Mouse (Mus musculus) liver, adult (tissue): ENCODE measurements around the gene Vps37d.
"Not testable (repeated sequence)": the region's sequence is repeated elsewhere in the genome, so short reads cannot be mapped to it uniquely, and the experiment has no call there.

Experiments used
- GATA4 ChIP-seq: IDR thresholded peaks from 2 replicates; pipeline ENCODE4 v1.6.1; 2014; ENCODE audit warnings: mild to moderate bottlenecking, low read length; ENCODE audit not compliant: insufficient replicate concordance

Gene Vps37d

GRCm38 (mm10) chr5:135086871-135087270, 8.8 kb upstream of the Vps37d start:
- no peak for TF ChIP-seq GATA4

DNA sequence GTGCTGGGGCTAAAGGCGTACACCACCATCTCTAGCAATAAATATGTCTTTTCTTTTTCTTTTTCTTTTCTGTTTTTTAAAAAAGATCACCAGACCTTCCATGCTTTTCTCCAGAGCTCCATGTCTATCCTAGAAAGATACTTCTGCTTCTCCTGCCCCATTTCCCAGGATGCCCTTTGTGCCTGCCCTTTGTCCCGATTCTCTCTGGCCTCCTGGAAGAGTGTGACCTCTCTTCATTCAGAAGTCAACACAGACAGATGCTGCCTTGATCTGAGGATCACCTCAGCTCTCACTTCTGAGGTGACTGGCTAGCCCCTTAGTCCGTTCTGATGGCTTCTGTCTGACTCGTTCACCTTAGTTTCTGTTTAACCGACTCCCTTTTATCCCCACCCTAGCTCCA, 2.5 kb upstream of the Vps37d start:
- no peak for TF ChIP-seq GATA4

DNA sequence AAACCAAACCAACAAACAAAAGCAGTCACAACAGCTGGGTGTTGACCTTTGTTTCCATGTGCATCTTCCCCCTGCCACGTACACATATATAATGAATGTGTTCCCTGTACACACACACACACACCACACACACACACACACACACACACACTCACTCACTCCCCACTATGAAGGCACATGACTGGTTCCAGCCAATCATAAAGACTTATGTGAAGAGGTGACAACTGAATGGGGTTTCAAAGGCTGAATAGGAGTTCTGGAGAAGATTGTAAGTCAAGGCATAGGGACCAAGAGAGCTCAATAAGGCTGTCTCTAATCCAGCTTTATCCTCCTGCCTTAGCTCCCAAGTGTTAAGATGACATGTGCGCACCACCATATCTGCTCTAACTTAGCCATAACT, 1.5 kb upstream of the Vps37d start:
- TF ChIP-seq GATA4: no peak

- no peak for TF ChIP-seq GATA4
These were observed 380 bp upstream of the Vps37d start for GRCm38 (mm10) chr5:135078482-135078810.

GRCm38 (mm10) chr5:135076931-135077505, 1.0 kb downstream of the Vps37d start:
- no peak for TF ChIP-seq GATA4

GRCm38 (mm10) chr5:135076368-135076767, 1.7 kb downstream of the Vps37d start:
- no peak for TF ChIP-seq GATA4

DNA sequence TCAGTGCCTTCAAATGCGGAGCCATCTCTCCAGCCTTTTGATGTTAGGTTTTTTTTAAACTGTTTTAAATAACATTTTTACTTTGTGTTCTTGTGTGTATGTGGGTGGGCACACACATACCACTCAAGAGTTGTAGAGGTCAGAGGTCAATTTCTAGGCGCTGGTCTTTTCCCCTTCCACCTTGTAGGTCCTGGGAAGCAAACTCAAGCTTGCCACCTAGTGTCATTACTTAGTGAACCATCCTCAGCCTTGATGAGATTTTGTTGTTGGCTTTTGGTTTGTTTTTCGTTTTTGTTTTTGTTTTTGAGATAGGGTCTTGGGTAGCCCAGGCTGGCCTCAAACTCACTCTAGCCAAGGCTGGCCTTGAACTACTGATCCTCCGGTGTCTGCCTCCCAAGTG, 2.4 kb downstream of the Vps37d start:
- TF ChIP-seq GATA4: no peak

GRCm38 (mm10) chr5:135073349-135074150, 4.5 kb downstream of the Vps37d start:
- TF ChIP-seq GATA4: no peak

- no peak for TF ChIP-seq GATA4
These were observed 5.3 kb downstream of the Vps37d start for GRCm38 (mm10) chr5:135072720-135073119.

GRCm38 (mm10) chr5:135072061-135072460, 6.0 kb downstream of the Vps37d start:
- TF ChIP-seq GATA4: no peak

- no peak for TF ChIP-seq GATA4
These were observed 7.6 kb downstream of the Vps37d start for GRCm38 (mm10) chr5:135070448-135070847.

DNA sequence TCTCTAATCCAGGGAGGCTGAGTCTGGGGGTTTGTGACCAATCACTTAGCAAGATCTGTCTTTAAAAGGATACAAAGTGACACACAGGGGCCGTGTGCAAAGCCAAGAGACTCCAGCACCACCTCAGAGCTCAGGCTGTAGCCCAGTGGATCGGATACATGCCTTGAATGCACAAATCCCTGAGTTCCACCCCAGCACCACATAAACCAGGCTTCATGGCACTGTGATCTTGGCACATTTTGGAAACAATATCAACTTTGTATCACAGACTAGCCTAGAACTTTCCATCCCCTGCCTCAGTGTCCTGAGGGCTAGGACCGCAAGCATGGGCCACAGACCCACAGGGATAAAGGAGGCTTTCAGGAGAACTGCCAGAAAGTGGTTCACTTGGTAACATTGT, 12.1 kb downstream of the Vps37d start:
- no peak for TF ChIP-seq GATA4

GRCm38 (mm10) chr5:135064909-135065446, 13.1 kb downstream of the Vps37d start, which contains the start of gene Bud23:
TSS of gene Bud23 (minus strand) at chr5:135064959.
- not testable (repeated sequence) for TF ChIP-seq GATA4

- no peak for TF ChIP-seq GATA4
These were observed 13.7 kb downstream of the Vps37d start for GRCm38 (mm10) chr5:135064382-135064766.

- no peak for TF ChIP-seq GATA4
These were observed 14.3 kb downstream of the Vps37d start, which contains the start of gene Dnajc30 for GRCm38 (mm10) chr5:135063629-135064381. TSS of gene Dnajc30 (plus strand) at chr5:135064202.

DNA sequence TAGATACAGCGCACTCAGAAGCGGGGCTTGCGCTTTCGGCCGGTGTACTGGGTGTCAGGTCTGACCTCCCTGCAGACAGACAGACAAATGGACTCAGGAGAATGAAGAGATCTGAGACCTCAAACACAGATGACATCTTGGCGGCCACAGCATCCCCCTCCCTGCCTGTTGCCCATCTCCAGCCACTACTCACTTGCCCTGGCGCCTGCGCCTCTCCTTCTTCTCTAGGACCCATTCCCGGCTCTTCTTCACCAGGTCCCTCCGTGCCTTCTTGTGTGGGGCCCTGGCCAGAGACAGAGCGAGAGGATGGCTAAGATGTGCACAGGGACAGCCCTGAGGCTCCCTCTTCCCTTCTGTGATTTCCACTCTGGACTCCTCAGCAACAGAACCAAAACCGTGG, 24.7 kb downstream of the Vps37d start:
- no peak for TF ChIP-seq GATA4
